Mouse (Mus musculus) forebrain, embryonic 11.5 days (tissue): ENCODE results near the gene Wdr62. TPM values are rescaled to one million over a fixed set of nuclear protein-coding genes. Genes with fewer than 3 reads are reported as not detected.

Experiments used
- ATAC-seq: fragments of 200-750 bp; cut with Nextera tagmentation; replicated peaks from 2 replicates; pipeline ENCODE4 v1.8.0; 2017; ENCODE audit warnings: moderate TSS enrichment; ENCODE audit not compliant: low FRiP score
- DNase-seq: peaks from one replicate; pipeline ENCODE4 v3.0.0-alpha.2; 2017; ENCODE audit warnings: low spot score
- H3K27ac ChIP-seq: fragments of 300-500 bp; sonication (generic); 2 replicates; pipeline ENCODE4 v1.5.1; 2014; ENCODE audit warnings: low read depth, low read length
- H3K27me3 ChIP-seq: fragments of 300-500 bp; sonication (generic); 2 replicates; pipeline ENCODE4 v1.6.1; 2014; ENCODE audit warnings: mild to moderate bottlenecking, low read length, mixed read lengths; ENCODE audit not compliant: control insufficient read depth, insufficient read depth
- H3K36me3 ChIP-seq: fragments of 300-500 bp; sonication (generic); 2 replicates; pipeline ENCODE4 v1.6.1; 2014; ENCODE audit warnings: mild to moderate bottlenecking, low read length, moderate library complexity, mixed read lengths; ENCODE audit not compliant: control insufficient read depth, insufficient read depth
- H3K4me1 ChIP-seq: fragments of 300-500 bp; sonication (generic); replicated peaks from 2 replicates; pipeline ENCODE4 v1.6.1; 2014; ENCODE audit warnings: low read length, mixed read lengths; ENCODE audit not compliant: control insufficient read depth, insufficient read depth
- H3K4me2 ChIP-seq: fragments of 300-500 bp; sonication (generic); 2 replicates; pipeline ENCODE4 v1.6.1; 2014; ENCODE audit warnings: low read depth, mild to moderate bottlenecking, low read length, moderate library complexity, mixed read lengths; ENCODE audit not compliant: severe bottlenecking
- H3K4me3 ChIP-seq: fragments of 300-500 bp; sonication (generic); 2 replicates; pipeline ENCODE4 v1.5.1; 2014; ENCODE audit warnings: low read depth, low read length
- H3K9ac ChIP-seq: fragments of 300-500 bp; sonication (generic); 2 replicates; pipeline ENCODE4 v1.6.1; 2014; ENCODE audit warnings: low read length
- H3K9me3 ChIP-seq: fragments of 300-500 bp; sonication (generic); 2 replicates; pipeline ENCODE4 v1.6.1; 2016; ENCODE audit warnings: low read length, mixed read lengths; ENCODE audit not compliant: control insufficient read depth
- WGBS: fragments of 180-500 bp; shearing (Covaris S2); extraction: QIAGEN DNeasy Blood & Tissue Kit; methylation state at CpG from one replicate; pipeline ENCODE4 v1.1.7; 2014; 5-methylcytosine and 5-hydroxymethylcytosine counted together
- polyA plus RNA-seq: library from polyadenylated mRNA; unstranded; fragments of >200 nt; fragmentation: Nextera tagmentation; extraction: Ambion mirVana; gene quantifications from 2 replicates; pipeline ENCODE4 v1.2.1, GENCODE M21; 2014

The Wdr62 gene
- polyA plus RNA-seq, 1 experiment from 2014 or later = 21.7 TPM

- H3K4me3 ChIP-seq = no peak overlapping the region
- no peak overlapping the region for H3K27ac ChIP-seq
- no peak overlapping the region for H3K9ac ChIP-seq
- peaks cover 7% of the 10 kb centered on the region; the same call in 1 of the 2 replicates for H3K4me1 ChIP-seq
- 92% methylated on average over 5 of the region's 5 CpGs for WGBS
- DNase-seq (no peak), ATAC-seq (no peak)
- H3K27me3 ChIP-seq = no peaks in the 10 kb centered on the region
- peaks cover 11% of the 10 kb centered on the region for H3K36me3 ChIP-seq
- H3K9me3 ChIP-seq = no peaks in the 10 kb centered on the region
- no peak overlapping the region for H3K4me2 ChIP-seq
Observed at GRCm38 (mm10) chr7:30294296-30294695, 14.1 kb upstream of the Wdr62 start.

- no peak overlapping the region for H3K9ac ChIP-seq
- no peaks in the 10 kb centered on the region for H3K27me3 ChIP-seq
- ATAC-seq (no peak), DNase-seq (no peak)
- peaks cover 7% of the 10 kb centered on the region; the same call in 1 of the 2 replicates for H3K4me1 ChIP-seq
- H3K36me3 ChIP-seq = peaks cover 10% of the 10 kb centered on the region
- no peak overlapping the region for H3K4me3 ChIP-seq
- WGBS = 86% methylated on average over 13 of the region's 13 CpGs
- H3K9me3 ChIP-seq = no peaks in the 10 kb centered on the region
- no peak overlapping the region for H3K4me2 ChIP-seq
- no peak overlapping the region for H3K27ac ChIP-seq
Observed at GRCm38 (mm10) chr7:30293795-30294194, 13.6 kb upstream of the Wdr62 start.

GRCm38 (mm10) chr7:30291215-30292131, 11.3 kb upstream of the Wdr62 start, which contains the start of gene Clip3:
TSS of gene Clip3 (plus strand) at chr7:30291728.
- Histone ChIP-seq H3K27me3 (no peaks in the 10 kb centered on the region), H3K4me1 (peaks cover 7% of the 10 kb centered on the region; the same call in 1 of the 2 replicates), H3K9ac (peak within 1 kb of the TSS; percentile 92), H3K27ac (0 out of 2 replicates have a peak within 1 kb of the TSS, but pooled peaks have one; percentile 13), H3K9me3 (no peaks in the 10 kb centered on the region), H3K4me3 (peak within 1 kb of the TSS; percentile 76), H3K4me2 (peak within 1 kb of the TSS; percentile 60), H3K36me3 (peaks cover 8% of the 10 kb centered on the region; the same call in 1 of the 2 replicates)
- ATAC-seq (peak; percentile 83), DNase-seq (peak; percentile 91)
- WGBS = 7% methylated on average over 35 of the region's 35 CpGs

GRCm38 (mm10) chr7:30289714-30290399, 9.6 kb upstream of the Wdr62 start:
- 52% methylated on average over 10 of the region's 10 CpGs for WGBS
- H3K4me1 ChIP-seq = peaks cover 7% of the 10 kb centered on the region; the same call in 1 of the 2 replicates
- ATAC-seq = peak; percentile 25; the same call in 1 of the 2 replicates
- no peak overlapping the region for H3K4me2 ChIP-seq
- no peaks in the 10 kb centered on the region for H3K27me3 ChIP-seq
- H3K9ac ChIP-seq = no peak overlapping the region
- no peaks in the 10 kb centered on the region for H3K9me3 ChIP-seq
- peak; percentile 60 for DNase-seq
- no peak overlapping the region for H3K4me3 ChIP-seq
- H3K27ac ChIP-seq = no peak overlapping the region
- peaks cover 2% of the 10 kb centered on the region; the same call in 1 of the 2 replicates for H3K36me3 ChIP-seq

GRCm38 (mm10) chr7:30289071-30289713, 9.0 kb upstream of the Wdr62 start:
- no peak overlapping the region for H3K27ac ChIP-seq
- H3K27me3 ChIP-seq = no peaks in the 10 kb centered on the region
- no peak for DNase-seq
- no peak for ATAC-seq
- 68% methylated on average over 7 of the region's 7 CpGs for WGBS
- H3K9me3 ChIP-seq = no peaks in the 10 kb centered on the region
- H3K9ac ChIP-seq = no peak overlapping the region
- peaks cover 7% of the 10 kb centered on the region; the same call in 1 of the 2 replicates for H3K4me1 ChIP-seq
- H3K4me2 ChIP-seq = no peak overlapping the region
- no peak overlapping the region for H3K4me3 ChIP-seq
- H3K36me3 ChIP-seq = 0 out of 2 replicates have a peak, but pooled peaks cover 1% of the 10 kb centered on the region

GRCm38 (mm10) chr7:30288046-30288445, 7.8 kb upstream of the Wdr62 start:
- H3K9me3 ChIP-seq = no peaks in the 10 kb centered on the region
- no peaks in the 10 kb centered on the region for H3K27me3 ChIP-seq
- DNase-seq (no peak), ATAC-seq (no peak)
- no peak overlapping the region for H3K4me3 ChIP-seq
- H3K9ac ChIP-seq = no peak overlapping the region
- no peak overlapping the region for H3K4me2 ChIP-seq
- H3K4me1 ChIP-seq = peaks cover 7% of the 10 kb centered on the region; the same call in 1 of the 2 replicates
- H3K36me3 ChIP-seq = no peaks in the 10 kb centered on the region
- no peak overlapping the region for H3K27ac ChIP-seq
- 78% methylated on average over 6 of the region's 6 CpGs for WGBS

GRCm38 (mm10) chr7:30286701-30287410, 6.6 kb upstream of the Wdr62 start:
- ATAC-seq = no peak
- no peaks in the 10 kb centered on the region for H3K9me3 ChIP-seq
- H3K27ac ChIP-seq = no peak overlapping the region
- H3K4me1 ChIP-seq = peaks cover 4% of the 10 kb centered on the region; the same call in 1 of the 2 replicates
- H3K36me3 ChIP-seq = no peaks in the 10 kb centered on the region
- H3K27me3 ChIP-seq = no peaks in the 10 kb centered on the region
- H3K4me2 ChIP-seq = no peak overlapping the region
- no peak overlapping the region for H3K4me3 ChIP-seq
- 73% methylated on average over 8 of the region's 8 CpGs for WGBS
- DNase-seq = no peak
- no peak overlapping the region for H3K9ac ChIP-seq

- Histone ChIP-seq H3K36me3 (no peaks in the 10 kb centered on the region), H3K4me1 (peaks cover 2% of the 10 kb centered on the region; the same call in 1 of the 2 replicates), H3K4me2 (no peak overlapping the region), H3K27ac (no peak overlapping the region), H3K9me3 (no peaks in the 10 kb centered on the region), H3K9ac (no peak overlapping the region), H3K27me3 (no peaks in the 10 kb centered on the region), H3K4me3 (no peak overlapping the region)
- 85% methylated on average over 7 of the region's 7 CpGs for WGBS
- DNase-seq (no peak), ATAC-seq (no peak)
Observed at GRCm38 (mm10) chr7:30282740-30283139, 2.5 kb upstream of the Wdr62 start.
